Mouse (Mus musculus) CH12.LX (cell line): Measurements from ENCODE around the gene Urm1. TPM values are rescaled to one million over a fixed set of nuclear protein-coding genes. Genes with fewer than 3 reads are reported as not detected.
A peak's percentile ranks its signal among the peaks of the same experiment; 100 is the strongest.

Experiments
- DNase-seq: peaks from one replicate; pipeline ENCODE4 v3.0.0-alpha.2; 2013; ENCODE audit errors: extremely low read depth
- H3K27ac ChIP-seq: 2 replicates; pipeline ENCODE4 v1.5.1; 2012; ENCODE audit warnings: low read depth, mild to moderate bottlenecking, control low read depth, moderate library complexity; ENCODE audit not compliant: insufficient read depth
- H3K27me3 ChIP-seq: replicated peaks from 2 replicates; pipeline ENCODE3; 2012; ENCODE audit warnings: inconsistent platforms
- H3K36me3 ChIP-seq, 2 experiments: replicated peaks in 1 of 2; 2 replicates each; pipeline versions ENCODE3 to v1.6.1; 2012; ENCODE audit warnings: inconsistent platforms in 1 of 2, low read length in 1 of 2, mild to moderate bottlenecking in 1 of 2, mixed read lengths in 1 of 2, moderate library complexity in 1 of 2; ENCODE audit not compliant: control insufficient read depth in 1 of 2, insufficient read depth in 1 of 2
- H3K4me1 ChIP-seq, 2 experiments: 2 replicates each; pipeline ENCODE4 v1.6.1; 2012; ENCODE audit warnings: inconsistent platforms in 1 of 2, moderate library complexity in 1 of 2; ENCODE audit not compliant: insufficient read depth in 2 of 2, control insufficient read depth in 1 of 2
- H3K4me2 ChIP-seq: 2 replicates; pipeline ENCODE4 v1.6.1; 2012; ENCODE audit warnings: low read depth, mild to moderate bottlenecking, control low read depth; ENCODE audit not compliant: poor library complexity, insufficient read depth, severe bottlenecking
- H3K4me3 ChIP-seq, 3 experiments: fragments of 150-350 bp in 1 of 3; sonication (generic) in 1 of 3; replicated peaks in 1 of 3; 2 replicates each; pipeline versions ENCODE3 to v1.5.1; 2011 to 2012; ENCODE audit warnings: low read depth in 2 of 3, low read length in 2 of 3, mild to moderate bottlenecking in 2 of 3, moderate library complexity in 2 of 3, control low read depth in 1 of 3, improper control_type of control experiment in 1 of 3, inconsistent platforms in 1 of 3, mixed read lengths in 1 of 3; ENCODE audit not compliant: poor library complexity in 1 of 3
- H3K79me2 ChIP-seq: replicated peaks from 2 replicates; pipeline ENCODE4 v1.6.1; 2012; ENCODE audit warnings: mild to moderate bottlenecking, moderate library complexity; ENCODE audit not compliant: control insufficient read depth, poor library complexity, insufficient read depth, severe bottlenecking; ENCODE audit errors: extremely low read depth
- H3K9ac ChIP-seq: 2 replicates; pipeline ENCODE4 v1.6.1; 2012; ENCODE audit warnings: low read depth, mild to moderate bottlenecking, control low read depth, moderate library complexity; ENCODE audit not compliant: insufficient read depth
- H3K9me3 ChIP-seq: replicated peaks from 2 replicates; pipeline ENCODE3; 2012; ENCODE audit warnings: low read length, inconsistent platforms, mixed read lengths
- CHD1 ChIP-seq: IDR thresholded peaks from 2 replicates; pipeline ENCODE4 v1.6.1; 2012; ENCODE audit warnings: low read depth, low read length, improper control_type of control experiment, inconsistent platforms
- CHD2 ChIP-seq: IDR thresholded peaks from 2 replicates; pipeline ENCODE4 v1.6.1; 2011; ENCODE audit warnings: low read length, improper control_type of control experiment
- CTCF ChIP-seq, 2 experiments: IDR thresholded peaks in 1 of 2; conservative IDR thresholded peaks in 1 of 2; 2 replicates each; pipeline ENCODE4 v1.5.1; 2011 to 2012; ENCODE audit warnings: low read depth in 2 of 2, low read length in 2 of 2, improper control_type of control experiment in 1 of 2, inconsistent platforms in 1 of 2, mild to moderate bottlenecking in 1 of 2, moderate library complexity in 1 of 2
- E2F4 ChIP-seq: IDR thresholded peaks from 2 replicates; pipeline ENCODE4 v1.6.1; 2011; ENCODE audit warnings: low read depth, low read length, improper control_type of control experiment; ENCODE audit not compliant: insufficient replicate concordance
- IRF4 ChIP-seq: IDR thresholded peaks from 2 replicates; pipeline ENCODE4 v1.6.1; 2014; ENCODE audit warnings: low read depth, mild to moderate bottlenecking, inconsistent platforms, low read length, improper control_type of control experiment
- KAT2A ChIP-seq: IDR thresholded peaks from 2 replicates; pipeline ENCODE4 v1.6.1; 2012; ENCODE audit warnings: low read length, improper control_type of control experiment, inconsistent platforms; ENCODE audit not compliant: insufficient replicate concordance
- MAX ChIP-seq: IDR thresholded peaks from 2 replicates; pipeline ENCODE4 v1.6.1; 2011; ENCODE audit warnings: low read length, improper control_type of control experiment
- MEF2A ChIP-seq: IDR thresholded peaks from 2 replicates; pipeline ENCODE4 v1.6.1; 2014; ENCODE audit warnings: low read depth, mild to moderate bottlenecking, inconsistent platforms, low read length, improper control_type of control experiment, borderline replicate concordance
- NELFE ChIP-seq: IDR thresholded peaks from 2 replicates; pipeline ENCODE4 v1.6.1; 2011; ENCODE audit warnings: low read depth, low read length, improper control_type of control experiment
- RAD21 ChIP-seq: IDR thresholded peaks from 2 replicates; pipeline ENCODE4 v1.6.1; 2011; ENCODE audit warnings: low read depth, mild to moderate bottlenecking, low read length, improper control_type of control experiment, moderate library complexity
- RCOR1 ChIP-seq: conservative IDR thresholded peaks from 2 replicates; pipeline ENCODE4 v1.6.1; 2012; ENCODE audit warnings: low read depth, mild to moderate bottlenecking, inconsistent platforms, low read length, improper control_type of control experiment
- SMC3 ChIP-seq: IDR thresholded peaks from 2 replicates; pipeline ENCODE4 v1.6.1; 2011; ENCODE audit warnings: low read depth, low read length, improper control_type of control experiment
- TBP ChIP-seq: conservative IDR thresholded peaks from 2 replicates; pipeline ENCODE4 v1.6.1; 2011; ENCODE audit warnings: low read depth, low read length, improper control_type of control experiment
- TCF12 ChIP-seq: IDR thresholded peaks from 2 replicates; pipeline ENCODE4 v1.6.1; 2014; ENCODE audit warnings: low read depth, mild to moderate bottlenecking, inconsistent platforms, low read length, improper control_type of control experiment
- UBTF ChIP-seq: IDR thresholded peaks from 2 replicates; pipeline ENCODE4 v1.6.1; 2012; ENCODE audit warnings: low read depth, mild to moderate bottlenecking, inconsistent platforms, low read length, improper control_type of control experiment, moderate library complexity
- USF1 ChIP-seq: IDR thresholded peaks from 2 replicates; pipeline ENCODE4 v1.6.1; 2014; ENCODE audit warnings: low read depth, mild to moderate bottlenecking, inconsistent platforms, low read length, improper control_type of control experiment
- USF2 ChIP-seq: conservative IDR thresholded peaks from 2 replicates; pipeline ENCODE4 v1.6.1; 2011; ENCODE audit warnings: low read depth, low read length, improper control_type of control experiment
- ZC3H11A ChIP-seq: IDR thresholded peaks from 2 replicates; pipeline ENCODE4 v1.6.1; 2012; ENCODE audit warnings: low read depth, mild to moderate bottlenecking, inconsistent platforms, low read length, improper control_type of control experiment
- ZKSCAN1 ChIP-seq: IDR thresholded peaks from 2 replicates; pipeline ENCODE4 v1.6.1; 2012; ENCODE audit warnings: low read depth, inconsistent platforms, low read length, improper control_type of control experiment, borderline replicate concordance
- ZMIZ1 ChIP-seq: IDR thresholded peaks from 2 replicates; pipeline ENCODE4 v1.6.1; 2012; ENCODE audit warnings: low read depth, mild to moderate bottlenecking, inconsistent platforms, low read length, improper control_type of control experiment
- ZNF384 ChIP-seq: IDR thresholded peaks from 2 replicates; pipeline ENCODE4 v1.6.1; 2012; ENCODE audit warnings: low read depth, low read length, improper control_type of control experiment, inconsistent platforms
- dilution Hi-C: fragments of 300-500 bp; cut with MboI; formaldehyde crosslinking; loops from 2 replicates; pipeline ENCODE4 v1.14.3; 2020; ENCODE audit warnings: low sequenced_read_pairs; ENCODE audit not compliant: extremely low pct_unique_long_range_greater_than_20kb, extremely low pct_ligation_motif_present
- in situ Hi-C: fragments of 300-500 bp; cut with MboI; formaldehyde crosslinking; loops from 3 replicates; pipeline ENCODE4 v1.14.3; 2019; ENCODE audit warnings: low sequenced_read_pairs, low pct_ligation_motif_present, low pct_unique_long_range_greater_than_20kb, mixed read lengths
- polyA plus RNA-seq: library from polyadenylated mRNA; unstranded; fragments of >175 nt; gene quantifications from 2 replicates; pipeline ENCODE4 v1.2.1, GENCODE M21; 2012; ENCODE audit warnings: low read depth; ENCODE audit not compliant: insufficient read length
- total RNA-seq, 2 experiments: library from RNA; depleted of rRNA; stranded (reverse); fragments of 300-350 nt in 1 of 2; fragments of >200 nt in 1 of 2; gene quantifications; 2 replicates each; pipeline ENCODE4 v1.2.3; 2012 to 2014

The Urm1 gene
- total and polyA plus RNA-seq, 3 experiments = 25.6 to 31.9 (median 29.2) TPM

DNA sequence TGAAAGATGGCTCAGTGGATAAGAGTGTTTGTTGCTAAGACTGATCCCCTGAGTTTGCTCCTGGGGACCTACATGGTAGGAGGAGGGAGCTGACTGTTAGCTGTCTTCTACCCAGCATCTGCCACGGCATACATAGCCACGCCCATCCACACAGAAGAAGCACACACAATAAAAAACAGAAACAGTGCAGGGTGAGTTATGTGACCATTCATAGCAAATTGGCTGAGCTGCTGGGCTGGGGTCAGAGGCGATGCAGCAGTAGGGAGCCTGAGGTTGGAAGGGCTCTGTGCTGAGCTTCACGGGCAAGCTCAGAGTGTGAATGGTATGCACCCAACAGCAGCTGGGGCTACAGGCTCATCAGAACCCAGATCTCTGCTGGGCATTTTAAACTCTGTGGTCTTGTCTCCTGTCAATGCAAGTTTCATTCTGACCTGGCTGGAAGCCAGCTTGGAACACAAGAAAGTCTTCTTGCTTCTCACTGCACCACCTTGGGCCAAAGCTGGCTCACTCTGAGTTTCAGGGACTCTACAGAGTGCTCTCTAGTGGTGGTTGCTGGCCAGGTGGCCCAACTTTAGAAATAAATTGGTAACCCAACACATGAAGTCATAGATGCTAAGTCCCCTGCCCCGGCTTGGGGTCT, 30.1 kb downstream of the Urm1 start:
- H3K4me1 ChIP-seq = peaks cover 3% of the 10 kb centered on the region in 2 experiments; a peak in 1 of 4 replicates
- no peaks in the 10 kb centered on the region for H3K79me2 ChIP-seq
- peak; percentile 26 for DNase-seq
- in situ Hi-C loops (no loop called here), dilution Hi-C loops (no loop called here)
- H3K9me3 ChIP-seq = no peaks in the 10 kb centered on the region
- H3K4me2 ChIP-seq = no peak overlapping the region
- H3K4me3 ChIP-seq = no peak overlapping the region
- H3K27me3 ChIP-seq = no peaks in the 10 kb centered on the region
- no peak overlapping the region for H3K27ac ChIP-seq
- TF ChIP-seq E2F4 (no peak), MAX (no peak), CHD1 (no peak), RCOR1 (no peak), USF1 (no peak), IRF4 (peak; percentile 29; the same call in 1 of the 2 replicates), TBP (no peak), TCF12 (no peak), UBTF (no peak), ZC3H11A (no peak), CTCF (conservative IDR thresholded peaks at IDR 0.05 in 1 of 2, IDR thresholded peaks at IDR 0.05 in 1 of 2; ENCODE audit: low read depth in 2 of 2, low read length in 2 of 2) (peak in 1 of 2 experiments; percentile 60; a peak in 2 of 4 replicates), USF2 (no peak), KAT2A (no peak), RAD21 (peak; percentile 11), SMC3 (peak; percentile 49), ZNF384 (no peak), ZKSCAN1 (no peak), ZMIZ1 (no peak), NELFE (no peak), MEF2A (no peak), CHD2 (no peak)
- no peak overlapping the region for H3K9ac ChIP-seq
- H3K36me3 ChIP-seq = peaks cover 13 to 37% of the 10 kb centered on the region in 2 experiments

DNA sequence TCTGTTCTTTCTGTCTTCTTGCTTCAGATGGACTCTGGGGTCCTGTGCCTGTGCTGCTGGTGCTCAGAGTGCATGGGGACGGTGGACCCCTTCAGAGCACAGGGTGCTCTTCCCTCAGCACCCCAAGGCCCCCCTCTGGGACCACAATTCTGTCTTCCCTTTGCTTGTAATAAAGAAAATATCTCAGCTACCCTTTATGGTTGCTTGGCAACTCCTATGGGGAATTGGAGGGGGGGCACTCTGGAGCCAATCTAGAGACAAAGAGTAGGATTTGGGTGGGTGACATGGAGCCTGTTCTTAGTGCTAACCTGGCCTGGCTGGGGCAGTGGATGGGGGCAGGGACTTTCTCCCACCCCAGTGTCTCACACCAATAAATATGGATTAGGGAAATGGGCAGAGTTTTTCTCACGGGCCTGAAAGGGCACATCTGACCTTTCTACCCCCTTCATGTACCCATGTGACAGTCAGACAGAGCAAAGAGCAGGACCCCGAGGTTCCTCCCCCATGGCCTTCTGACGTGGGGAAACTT, 33.1 kb downstream of the Urm1 start:
- no peak for DNase-seq
- TF ChIP-seq USF1 = no peak
- TF ChIP-seq, all 38 proteins: peak for 0
- H3K27ac ChIP-seq = no peak overlapping the region
- H3K36me3 ChIP-seq = peaks cover 0 to 11% of the 10 kb centered on the region in 2 experiments
- in situ Hi-C loops (no loop called here), dilution Hi-C loops (no loop called here)
- H3K4me2 ChIP-seq = no peak overlapping the region
- no peaks in the 10 kb centered on the region for H3K79me2 ChIP-seq
- no peaks in the 10 kb centered on the region for H3K9me3 ChIP-seq
- H3K4me1 ChIP-seq = peaks cover 3 to 6% of the 10 kb centered on the region in 2 experiments; a peak in 2 of 4 replicates
- H3K4me3 ChIP-seq = no peak overlapping the region
- no peaks in the 10 kb centered on the region for H3K27me3 ChIP-seq
- no peak overlapping the region for H3K9ac ChIP-seq
